Mouse (Mus musculus) kidney, postnatal 14 days (tissue): ENCODE measurements around the gene Adgrl1.
A peak's percentile ranks its signal among the peaks of the same experiment; 100 is the strongest.

Experiments used
- DNase-seq: peaks from one replicate; pipeline ENCODE4 v3.0.0; 2022; ENCODE audit warnings: mixed read lengths

Adgrl1 gene

DNA sequence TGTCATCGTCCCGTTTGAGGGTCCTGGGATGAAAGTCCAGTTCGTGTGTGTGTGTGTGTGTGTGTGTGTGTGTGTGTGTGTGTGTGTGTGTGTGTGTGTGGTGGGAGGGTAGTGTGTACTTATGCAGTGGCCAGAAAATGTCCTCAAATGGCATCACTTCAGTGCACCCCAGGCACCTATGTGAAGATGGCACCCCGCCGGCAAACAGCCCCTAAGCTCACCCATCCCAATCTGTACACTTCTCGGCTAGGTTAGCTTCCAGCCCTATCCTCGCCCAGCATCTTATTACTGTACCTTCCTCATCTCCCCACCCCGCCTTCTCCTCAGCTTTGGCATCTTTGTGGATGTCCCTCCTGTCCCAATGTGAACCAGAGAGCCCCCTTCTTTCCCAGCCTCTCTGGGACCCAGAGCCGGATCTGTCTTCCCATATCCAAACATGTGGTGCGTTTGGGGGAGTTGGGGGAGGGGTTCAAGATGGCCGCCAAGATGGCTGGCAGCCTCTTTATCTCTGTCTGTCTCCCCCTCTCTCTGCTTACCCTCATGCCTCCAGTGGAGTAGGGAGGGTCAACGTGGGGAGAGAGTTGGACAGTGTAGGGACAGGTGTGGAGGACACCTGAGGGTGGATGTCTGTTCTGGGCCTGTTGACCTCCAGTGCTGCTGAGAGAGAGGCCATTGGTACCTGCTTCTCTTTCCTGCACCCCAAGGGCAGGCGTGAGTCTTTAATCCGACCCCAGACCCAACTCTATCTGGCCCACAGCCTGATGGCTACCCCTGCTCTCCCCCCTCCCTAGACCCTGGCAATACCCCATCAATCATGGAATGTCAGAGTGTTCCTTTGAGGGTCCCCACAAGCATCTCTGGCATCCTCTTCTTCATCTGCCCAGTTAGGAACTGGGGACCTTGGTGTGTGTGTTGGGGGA lies 1.9 kb downstream of the Adgrl1 start:
- DNase-seq, result no peak

DNA sequence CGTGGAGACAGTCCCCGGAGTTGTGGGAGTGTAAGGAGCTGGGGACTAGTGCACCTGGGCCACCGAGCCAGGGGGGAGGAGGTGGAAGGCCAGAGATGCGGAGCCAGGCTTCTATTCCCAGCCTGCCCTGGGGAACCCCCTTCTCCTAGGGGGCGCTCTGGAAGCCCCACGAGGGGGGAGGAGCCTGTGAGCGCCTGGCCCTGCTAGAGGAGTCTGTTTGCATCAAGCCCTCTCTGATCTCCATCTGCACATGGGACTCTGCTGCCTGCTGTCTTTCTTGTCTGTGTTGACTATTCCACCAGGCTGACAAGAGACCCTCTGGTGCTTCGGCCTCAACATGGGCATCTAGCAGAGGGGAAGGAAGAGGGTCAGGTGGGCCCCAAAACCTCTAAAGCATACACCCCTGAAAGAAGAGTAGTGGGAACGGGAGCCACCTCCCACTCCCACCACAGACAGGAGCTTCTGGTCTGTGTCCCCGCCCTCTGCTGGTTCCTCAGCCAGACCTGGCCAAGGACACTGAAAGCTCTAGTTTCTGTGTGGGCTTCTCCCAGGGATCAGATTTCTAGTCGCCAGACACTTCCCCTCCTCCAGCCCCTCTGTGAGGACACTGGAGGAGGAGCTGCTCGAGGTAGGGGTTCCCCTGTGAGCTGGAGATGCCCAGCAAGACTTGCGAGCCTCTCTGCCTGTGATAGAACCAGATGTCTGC lies 3.2 kb downstream of the Adgrl1 start:
- DNase-seq, result peak; percentile 22

DNA sequence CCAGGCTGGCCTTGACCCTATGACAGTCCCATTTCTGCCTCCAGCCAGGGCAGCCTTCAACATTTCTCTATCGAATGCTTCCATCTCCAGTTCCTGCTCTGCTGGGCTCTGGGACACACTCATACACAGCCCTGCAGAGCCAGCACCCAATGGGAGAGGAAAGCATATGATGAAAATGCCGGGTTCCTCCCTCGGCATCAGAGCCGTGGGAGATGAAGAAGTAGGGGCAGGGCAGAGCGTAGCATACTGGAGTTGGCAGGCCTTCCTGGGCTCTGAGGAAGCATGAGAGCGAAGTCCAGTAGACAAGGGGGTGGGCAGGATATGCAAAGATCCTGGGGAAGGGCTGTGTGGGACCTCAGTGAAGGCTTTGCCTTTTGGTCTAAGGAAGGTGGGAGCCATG lies 8.7 kb downstream of the Adgrl1 start:
- no peak for DNase-seq

DNA sequence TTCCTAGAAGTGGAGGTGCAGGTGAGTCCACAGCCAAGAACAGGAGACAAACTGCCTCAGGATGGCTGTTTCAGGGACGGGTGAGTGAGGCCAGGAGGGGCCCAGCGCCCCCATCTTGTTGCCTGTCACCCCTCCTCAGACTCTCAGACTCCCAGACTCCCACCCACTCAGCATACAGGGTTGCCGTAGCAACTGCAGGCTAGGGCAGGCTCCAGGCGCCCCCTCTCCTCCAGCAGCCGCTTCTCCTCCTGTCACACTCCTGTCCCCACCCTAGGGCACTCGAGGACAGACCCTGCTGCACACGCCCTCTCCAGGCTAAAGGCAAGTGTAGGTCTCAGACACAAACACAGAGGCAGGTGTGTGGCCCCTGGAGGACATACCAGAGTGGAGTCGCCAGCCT lies 9.4 kb downstream of the Adgrl1 start:
- DNase-seq, result no peak

DNA sequence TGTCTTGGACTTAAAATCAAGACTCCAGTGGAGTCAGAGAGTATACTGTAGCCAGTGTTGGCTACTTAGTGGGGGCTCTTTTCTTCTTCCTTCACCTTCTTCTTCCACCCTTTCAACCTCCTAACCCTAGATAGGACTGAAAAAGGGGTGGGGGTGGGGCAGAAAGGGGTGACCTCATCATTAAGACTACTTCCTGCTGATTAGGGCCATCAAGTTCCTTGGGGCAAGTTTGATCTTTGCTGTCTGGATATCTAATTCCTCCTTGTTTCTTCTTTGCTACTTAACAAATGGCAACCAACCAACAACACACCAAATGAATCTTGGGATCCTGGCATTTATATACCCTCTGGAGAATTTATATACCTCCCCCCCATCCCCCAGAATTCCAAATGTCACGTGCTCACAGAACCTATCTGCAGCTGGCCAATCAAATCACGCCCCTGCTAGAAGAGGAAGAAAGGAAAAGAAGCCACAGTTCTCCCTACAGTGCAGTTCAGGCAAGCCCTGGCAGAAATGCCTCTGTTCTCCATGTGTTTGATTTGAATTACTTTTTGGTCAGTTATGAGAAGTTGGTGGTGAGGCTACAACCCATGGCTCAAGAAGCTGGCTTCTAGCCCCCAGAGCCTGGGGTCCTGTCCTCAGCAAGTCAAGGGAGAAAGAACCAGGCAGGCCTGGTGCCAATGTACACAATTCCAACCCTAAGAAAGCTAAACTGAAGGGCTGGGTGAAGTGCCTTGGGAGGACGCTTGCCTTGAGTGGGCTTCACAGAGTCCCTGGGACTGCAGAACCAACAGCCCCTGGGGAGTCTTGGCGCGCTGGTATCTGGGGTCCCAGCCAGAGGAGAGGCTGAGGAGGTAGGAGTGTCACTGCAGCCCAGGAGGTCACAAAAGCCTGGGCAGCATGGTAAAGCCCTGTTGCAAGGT lies 12.2 kb downstream of the Adgrl1 start:
- no peak for DNase-seq

DNA sequence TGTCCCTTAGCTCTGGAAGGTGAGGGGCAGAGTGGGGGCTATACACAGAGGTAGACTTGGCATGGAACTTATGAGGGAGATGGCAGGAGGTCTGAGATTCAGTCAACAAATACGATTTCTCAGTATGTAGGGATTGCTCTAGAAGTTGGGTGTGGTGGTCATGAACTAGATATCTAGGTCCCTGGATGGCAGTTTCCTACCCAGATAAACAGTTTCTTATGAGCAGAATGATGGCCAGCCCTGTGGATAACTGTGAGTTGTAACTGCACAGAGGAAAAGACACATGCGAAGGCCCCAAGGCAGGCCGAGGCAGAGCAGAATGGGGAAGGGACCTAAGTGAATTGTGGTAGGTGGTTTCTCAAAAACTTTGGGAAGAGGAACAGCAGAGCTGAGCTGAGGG lies 14.3 kb downstream of the Adgrl1 start:
- no peak for DNase-seq

DNA sequence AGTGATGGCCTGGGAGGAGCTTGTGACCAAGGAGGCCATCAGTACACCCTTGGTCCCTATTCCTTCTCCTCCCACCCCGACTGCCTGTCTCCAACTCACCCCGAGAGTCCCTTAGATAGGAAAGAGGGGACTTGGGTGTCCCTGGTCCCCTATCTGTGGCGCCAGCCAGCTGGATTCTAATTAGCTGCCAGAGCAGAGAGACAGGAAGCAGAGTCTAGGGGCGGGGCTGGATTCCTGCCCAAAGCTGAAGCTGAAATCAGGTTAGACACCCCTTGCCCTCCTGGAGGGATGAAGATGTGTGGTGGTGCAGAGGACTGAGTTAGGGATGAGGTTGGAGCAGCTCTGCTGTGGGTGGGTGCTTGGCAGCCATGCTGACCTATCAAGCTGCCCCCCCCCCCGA lies 15.0 kb downstream of the Adgrl1 start:
- peak; percentile 33 for DNase-seq

DNA sequence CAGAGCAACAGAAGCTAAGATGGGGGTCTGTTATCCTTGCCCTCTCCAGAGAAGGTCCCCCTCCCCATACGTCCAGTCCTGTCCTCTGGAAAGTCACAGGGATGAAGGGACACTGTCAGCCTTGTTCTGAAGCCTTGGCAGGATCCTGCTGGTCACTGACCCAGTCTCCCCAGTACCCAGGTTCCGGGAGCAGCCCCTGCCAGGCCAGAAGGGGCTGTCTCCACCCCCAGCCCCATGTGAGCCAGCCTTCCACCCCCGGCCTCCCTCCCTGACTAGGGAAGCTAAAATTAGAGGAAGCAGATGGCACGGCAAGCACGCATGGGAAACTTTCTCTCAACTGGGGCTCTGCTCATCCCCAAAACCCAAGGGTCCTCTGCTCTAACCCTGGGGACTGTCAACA lies 16.1 kb downstream of the Adgrl1 start:
- no peak for DNase-seq

DNA sequence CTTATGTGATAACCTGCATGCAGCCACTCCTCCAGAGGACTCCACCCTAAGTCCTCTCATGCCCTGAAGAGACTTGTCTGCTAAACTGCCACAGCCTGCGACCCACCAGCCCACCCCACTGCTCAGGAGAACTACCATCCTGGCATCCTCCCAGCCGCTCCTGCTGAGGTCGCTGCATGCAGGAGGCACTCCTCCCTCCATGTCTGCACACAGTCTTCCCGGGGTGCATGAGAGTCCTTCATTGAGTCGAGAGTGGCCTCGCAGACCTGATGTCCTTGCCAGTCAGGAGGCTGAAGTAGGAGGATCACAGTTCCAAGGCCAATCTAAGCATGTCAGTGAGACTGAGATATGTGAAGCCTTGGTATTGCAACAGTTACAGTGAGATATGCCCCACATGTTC lies 17.7 kb downstream of the Adgrl1 start:
- DNase-seq, result no peak

DNA sequence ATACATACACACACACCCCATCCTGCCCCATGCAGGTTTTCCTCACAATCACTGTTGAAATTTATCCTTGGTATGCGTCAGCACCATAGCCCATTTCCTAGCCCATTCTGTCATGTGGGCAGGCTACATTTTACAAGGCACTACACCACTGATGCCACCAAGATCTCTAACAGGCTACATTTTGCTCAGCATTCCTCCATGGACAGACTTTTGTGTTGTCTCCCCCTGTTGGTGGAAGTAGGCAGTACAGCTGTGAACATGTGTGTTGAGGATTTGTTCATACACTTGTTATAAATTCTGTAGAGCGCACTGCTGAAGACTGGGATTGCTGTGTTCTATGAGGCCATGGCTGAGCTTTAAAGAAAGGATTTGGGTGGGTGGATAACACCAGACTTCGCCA lies 21.7 kb downstream of the Adgrl1 start:
- peak; percentile 78 for DNase-seq

DNA sequence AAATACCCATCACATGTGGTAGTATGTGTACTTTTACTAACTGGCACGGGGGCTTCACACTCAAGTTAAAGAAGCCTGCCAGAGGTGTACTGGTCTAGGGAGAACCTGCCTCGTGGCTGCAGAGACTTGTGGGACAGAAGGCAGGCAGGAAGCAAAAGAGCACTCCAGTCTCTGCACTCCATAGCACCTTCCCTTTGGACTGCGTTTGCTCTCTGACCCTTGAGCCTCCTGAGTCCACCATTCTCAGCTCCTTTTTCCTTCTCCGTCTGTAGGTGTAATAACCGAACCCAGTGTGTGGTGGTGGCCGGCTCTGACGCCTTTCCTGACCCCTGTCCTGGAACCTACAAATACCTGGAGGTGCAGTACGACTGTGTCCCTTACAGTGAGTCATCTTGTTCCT lies 22.8 kb downstream of the Adgrl1 start:
- DNase-seq, result no peak

DNA sequence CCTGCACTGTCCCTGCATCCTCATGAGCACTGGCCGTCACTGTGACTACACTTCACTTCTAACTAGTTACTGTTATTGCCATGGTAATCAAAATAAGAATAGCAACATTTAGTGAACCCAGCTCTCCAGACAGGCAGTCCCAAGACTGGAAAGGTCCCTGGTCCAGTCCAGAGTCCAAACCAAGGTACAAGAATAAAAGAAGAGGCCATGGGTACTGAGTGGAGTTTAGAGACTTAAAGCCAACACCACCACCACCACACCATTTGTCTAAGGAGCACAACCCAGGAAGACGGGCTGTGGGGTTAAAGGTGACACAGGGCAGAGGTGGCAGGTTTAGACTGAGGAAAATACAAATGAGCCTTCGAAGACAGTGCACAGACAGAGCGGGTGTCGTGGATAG lies 24.7 kb downstream of the Adgrl1 start:
- DNase-seq, result no peak

DNA sequence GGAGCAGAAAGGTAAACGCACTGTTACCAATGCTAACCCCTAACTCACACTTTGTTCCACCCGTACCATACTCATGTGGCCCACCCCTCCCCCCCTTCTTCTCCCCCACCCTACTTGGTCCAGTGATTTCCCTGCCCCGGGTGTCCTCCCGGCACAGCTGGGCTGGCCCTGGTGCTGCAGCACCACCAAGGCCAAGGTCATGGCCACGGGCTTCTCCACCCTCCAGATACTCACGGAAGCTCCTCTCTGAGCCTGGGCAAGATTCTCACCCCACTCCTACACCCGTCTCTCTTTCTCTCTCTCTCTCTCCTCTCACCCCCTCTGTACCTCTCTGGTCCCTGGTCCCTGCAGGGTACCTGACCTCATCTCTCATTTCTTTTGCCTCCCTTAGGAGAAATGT lies 26.4 kb downstream of the Adgrl1 start:
- DNase-seq, result no peak

DNA sequence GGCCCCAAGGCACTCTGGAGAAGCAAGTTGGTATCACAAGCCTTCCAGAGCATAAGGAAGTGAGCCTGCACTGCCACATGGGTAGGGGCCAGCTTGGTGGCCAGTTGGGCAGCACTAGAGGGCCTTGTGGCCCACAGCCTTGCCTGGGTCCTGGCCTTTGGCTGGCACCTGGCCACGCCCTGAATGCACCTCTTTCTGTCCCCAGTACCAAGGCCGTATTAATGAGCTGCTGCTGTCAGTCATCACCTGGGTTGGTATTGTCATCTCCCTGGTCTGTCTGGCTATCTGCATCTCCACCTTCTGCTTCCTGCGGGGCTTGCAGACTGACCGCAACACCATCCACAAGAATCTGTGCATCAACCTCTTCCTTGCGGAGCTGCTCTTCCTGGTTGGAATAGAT lies 34.3 kb downstream of the Adgrl1 start:
- no peak for DNase-seq

DNA sequence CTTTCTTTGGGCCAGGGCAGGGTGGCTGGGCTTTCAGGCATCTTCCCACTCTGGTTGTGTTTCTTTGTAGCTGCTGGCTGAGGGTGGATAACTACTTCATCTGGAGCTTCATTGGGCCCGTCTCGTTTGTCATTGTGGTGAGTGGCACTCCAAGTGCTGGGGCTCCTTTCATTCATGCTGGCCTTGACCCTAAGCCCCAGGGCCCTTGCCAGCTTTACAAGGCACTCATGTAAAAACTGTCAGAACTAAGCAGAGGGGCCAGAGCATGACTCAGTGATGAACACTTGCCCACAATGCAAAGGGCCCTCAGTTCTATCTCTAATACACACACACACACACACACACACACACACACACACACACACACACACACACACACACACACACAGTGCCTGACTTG lies 35.1 kb downstream of the Adgrl1 start:
- no peak for DNase-seq

DNA sequence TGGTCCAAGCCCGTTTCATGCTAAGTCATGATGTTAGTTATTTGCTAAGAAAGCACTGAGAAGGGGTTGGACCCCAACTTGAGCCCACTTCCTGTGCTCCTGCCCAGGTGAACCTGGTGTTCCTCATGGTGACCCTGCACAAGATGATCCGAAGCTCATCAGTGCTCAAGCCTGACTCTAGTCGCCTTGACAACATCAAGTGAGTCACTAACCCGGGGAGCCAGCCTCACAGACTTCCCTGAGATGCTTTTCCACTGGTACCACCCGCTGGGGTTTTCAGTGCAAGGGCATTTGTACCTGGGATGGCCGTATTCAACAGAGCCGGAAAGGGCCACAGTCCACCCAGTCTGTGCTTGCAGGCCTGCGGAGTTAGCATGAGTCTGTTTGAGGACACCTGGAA lies 35.5 kb downstream of the Adgrl1 start:
- no peak for DNase-seq

DNA sequence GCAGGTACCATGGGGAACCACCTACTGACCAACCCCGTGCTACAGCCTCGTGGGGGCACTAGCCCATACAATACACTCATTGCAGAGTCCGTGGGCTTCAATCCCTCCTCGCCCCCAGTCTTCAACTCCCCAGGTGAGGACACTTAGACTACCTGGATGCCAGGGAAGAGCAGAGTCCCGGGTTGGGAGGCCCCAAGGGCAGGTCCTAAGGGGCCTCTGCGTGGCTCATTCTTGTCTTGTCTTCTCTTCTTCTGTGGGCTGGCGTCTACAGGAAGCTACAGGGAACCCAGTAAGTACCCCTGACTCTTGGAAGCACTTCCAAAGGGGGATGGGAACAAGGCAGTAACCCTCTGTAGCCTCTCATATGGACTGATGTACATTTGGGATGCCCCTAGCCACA lies 37.7 kb downstream of the Adgrl1 start:
- no peak for DNase-seq

DNA sequence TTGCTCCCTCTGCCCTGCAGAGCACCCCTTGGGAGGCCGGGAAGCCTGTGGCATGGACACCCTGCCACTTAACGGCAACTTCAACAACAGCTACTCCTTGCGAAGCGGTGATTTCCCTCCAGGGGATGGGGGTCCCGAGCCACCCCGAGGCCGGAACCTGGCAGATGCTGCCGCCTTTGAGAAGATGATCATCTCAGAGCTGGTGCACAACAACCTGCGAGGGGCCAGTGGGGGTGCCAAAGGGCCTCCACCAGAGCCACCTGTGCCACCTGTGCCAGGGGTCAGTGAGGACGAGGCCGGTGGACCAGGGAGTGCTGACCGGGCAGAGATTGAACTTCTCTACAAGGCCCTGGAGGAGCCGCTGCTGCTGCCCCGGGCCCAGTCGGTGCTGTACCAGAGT lies 38.4 kb downstream of the Adgrl1 start:
- DNase-seq, result no peak

DNA sequence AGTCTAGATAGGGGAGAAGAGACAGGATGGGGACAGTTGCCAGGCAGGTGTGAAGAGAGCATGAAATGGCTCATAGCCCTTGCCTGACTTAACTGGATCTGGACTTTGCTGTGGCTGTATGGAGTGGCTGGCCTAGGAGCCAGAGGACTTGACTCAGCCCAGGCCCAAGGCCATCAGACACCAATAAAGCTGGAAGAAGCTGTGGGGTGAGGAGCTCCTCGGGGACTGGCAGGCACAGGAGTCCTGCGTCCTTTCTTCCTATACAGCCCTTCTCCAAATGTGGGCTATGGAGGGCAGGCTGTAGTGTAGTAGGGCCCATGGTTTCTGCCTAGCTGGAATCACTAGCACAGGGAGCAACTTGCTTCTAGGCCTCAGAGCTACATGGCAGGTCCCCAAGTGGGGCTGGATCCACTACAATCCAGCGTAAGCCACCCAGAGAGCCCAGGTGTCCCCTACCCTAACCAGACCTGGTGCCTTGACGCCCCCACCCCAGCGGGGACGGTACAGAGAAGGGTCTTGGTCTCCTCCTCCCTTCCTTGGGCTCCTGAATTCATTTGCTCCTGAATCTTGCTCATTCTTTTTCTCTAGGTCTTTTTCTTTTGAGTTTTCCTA lies 41.3 kb downstream of the Adgrl1 start:
- no peak for DNase-seq

DNA sequence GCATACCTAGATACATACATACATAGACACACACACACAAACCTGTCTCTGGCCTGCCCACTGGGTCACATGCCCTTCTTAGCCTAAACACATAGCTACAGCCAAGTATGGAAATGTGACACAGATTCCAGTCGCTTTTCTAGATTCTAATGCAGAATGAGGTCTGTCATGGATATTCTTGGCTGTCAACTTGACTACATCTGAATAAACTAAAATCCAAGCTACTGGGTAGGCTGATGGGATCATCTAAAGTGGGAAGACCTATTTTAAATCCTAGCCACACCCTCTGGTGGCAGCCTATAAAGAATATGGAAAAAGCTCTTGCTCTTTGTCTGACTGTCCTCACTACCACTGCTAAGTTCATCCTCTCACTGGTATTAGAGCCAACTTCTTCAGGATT lies 42.5 kb downstream of the Adgrl1 start:
- no peak for DNase-seq

DNA sequence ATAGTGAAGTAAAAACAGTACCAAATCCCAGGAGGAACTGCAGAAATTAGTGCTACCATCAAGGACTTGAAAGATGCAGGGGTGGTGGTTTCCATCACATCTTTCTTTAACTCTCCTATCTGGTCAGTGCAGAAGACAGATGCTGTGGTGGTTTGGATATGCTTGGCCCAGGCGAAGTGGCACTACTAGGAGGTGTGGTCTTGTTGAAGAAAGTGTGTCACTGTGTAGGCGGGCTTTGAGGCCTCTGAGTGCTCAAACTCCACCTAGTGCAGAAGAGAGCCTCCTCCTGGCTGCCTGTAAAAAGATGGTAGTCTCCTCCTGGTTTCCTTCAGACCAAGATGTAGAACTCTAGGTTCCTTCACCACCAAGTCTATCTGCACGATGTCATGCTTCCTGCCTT lies 45.6 kb downstream of the Adgrl1 start:
- DNase-seq, result no peak

DNA sequence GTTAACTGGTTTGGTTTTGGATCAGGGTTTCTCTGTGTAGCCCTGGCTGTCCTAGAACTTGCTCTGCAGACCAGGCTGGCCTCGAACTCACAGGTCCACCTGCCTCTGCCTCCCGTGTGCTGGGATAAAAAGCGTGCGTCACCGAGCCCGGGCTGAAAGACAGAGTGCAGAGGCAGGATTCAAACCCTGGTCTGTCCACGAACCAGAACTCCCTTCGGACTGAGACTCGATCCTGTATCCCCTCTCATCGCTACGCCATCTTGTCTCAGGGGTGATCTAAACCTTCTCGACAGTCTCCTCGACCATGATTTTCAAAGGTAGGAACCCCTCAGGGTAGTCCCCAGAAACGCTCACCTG lies 54.8 kb downstream of the Adgrl1 start:
- DNase-seq, result no peak
